Mouse (Mus musculus) liver, adult 2 months (tissue): ENCODE measurements around the gene Pnmal2.

Experiments
- CTCF ChIP-seq: fragments of 200-500 bp; IDR thresholded peaks from 2 replicates; pipeline ENCODE4 v1.5.1; 2011; ENCODE audit warnings: low read depth, low read length, control low read depth
- POLR2A ChIP-seq: fragments of 200-500 bp; IDR thresholded peaks from 2 replicates; pipeline ENCODE4 v1.6.1; 2011; ENCODE audit warnings: low read length, control low read depth; ENCODE audit not compliant: insufficient read depth; ENCODE audit errors: extremely low read depth

- TF ChIP-seq CTCF (no peak), POLR2A (no peak)
These were observed 937 bp downstream of the Pnmal2 start for GRCm38 (mm10) chr7:16945419-16945818.
